Mouse (Mus musculus): ENCODE measurements around the gene Sipa1l1.
"Not testable (repeated sequence)": the region's sequence is repeated elsewhere in the genome, so short reads cannot be mapped to it uniquely, and the experiment has no call there.

Gene Sipa1l1

GRCm38 (mm10) chr12:82178636-82179035, 9.5 kb downstream of the Sipa1l1 start:
- no peak for DNase-seq (ENCODE audit: low spot score)

DNA sequence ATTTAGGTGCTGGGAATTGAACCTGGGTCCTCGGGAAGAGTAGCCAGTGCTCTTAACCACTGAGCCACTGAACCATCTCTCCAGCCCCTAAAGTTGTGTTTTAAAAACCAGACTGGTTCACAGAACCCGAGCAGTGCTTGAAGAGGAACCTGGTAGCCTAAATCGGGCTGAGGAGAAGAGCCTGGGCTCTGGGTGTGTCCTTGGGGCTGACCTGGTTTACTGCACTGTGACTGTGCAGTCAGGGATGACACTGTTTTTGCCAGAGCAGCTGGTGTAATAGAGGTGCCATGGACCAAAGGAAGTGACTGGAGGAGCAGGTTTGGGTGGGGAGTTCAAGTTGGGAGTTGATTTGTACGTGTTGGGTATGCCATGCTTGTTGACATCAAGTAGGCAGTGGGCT, 10.5 kb downstream of the Sipa1l1 start:
- DNase-seq (ENCODE audit: low spot score) = no peak

- not testable (repeated sequence) for DNase-seq (ENCODE audit: low spot score)
Measured at GRCm38 (mm10) chr12:82186156-82186555, 17.0 kb downstream of the Sipa1l1 start.

GRCm38 (mm10) chr12:82186740-82187139, 17.6 kb downstream of the Sipa1l1 start:
- no peak for DNase-seq (ENCODE audit: low spot score)

- DNase-seq (ENCODE audit: low spot score) = no peak
Measured at GRCm38 (mm10) chr12:82187178-82187839, 18.2 kb downstream of the Sipa1l1 start.

- DNase-seq (ENCODE audit: low spot score) = no peak
Measured at GRCm38 (mm10) chr12:82188321-82189075, 19.4 kb downstream of the Sipa1l1 start.

DNA sequence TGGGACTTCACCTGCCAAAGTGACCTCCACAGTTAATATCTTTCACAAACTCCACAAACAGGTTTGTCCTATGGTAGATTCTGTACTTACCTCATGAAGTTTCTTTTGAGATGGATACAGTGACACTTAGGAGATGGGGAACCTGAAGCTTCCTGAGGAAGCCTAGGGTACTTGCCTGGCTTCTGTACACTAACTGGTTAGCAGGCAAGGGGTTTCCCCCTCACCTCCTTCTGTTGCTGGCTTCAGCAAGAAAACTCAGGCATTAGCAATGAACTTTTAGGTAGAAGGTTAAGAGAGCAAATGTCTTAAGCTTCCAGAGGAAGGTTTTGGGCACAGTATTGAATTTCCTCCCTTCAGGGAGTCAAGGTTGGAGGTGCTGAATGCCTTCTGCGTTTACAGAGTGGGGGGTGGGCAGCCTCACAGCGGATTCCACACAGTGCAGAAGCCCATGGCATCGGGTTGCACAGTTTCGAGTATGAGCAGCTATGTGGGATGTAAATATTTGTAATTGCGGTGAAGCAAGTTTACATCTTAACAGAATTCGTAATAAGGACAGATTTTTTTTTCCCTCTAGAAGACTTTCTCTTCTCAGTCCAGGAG, 20.1 kb downstream of the Sipa1l1 start:
- DNase-seq (ENCODE audit: low spot score) = no peak

DNA sequence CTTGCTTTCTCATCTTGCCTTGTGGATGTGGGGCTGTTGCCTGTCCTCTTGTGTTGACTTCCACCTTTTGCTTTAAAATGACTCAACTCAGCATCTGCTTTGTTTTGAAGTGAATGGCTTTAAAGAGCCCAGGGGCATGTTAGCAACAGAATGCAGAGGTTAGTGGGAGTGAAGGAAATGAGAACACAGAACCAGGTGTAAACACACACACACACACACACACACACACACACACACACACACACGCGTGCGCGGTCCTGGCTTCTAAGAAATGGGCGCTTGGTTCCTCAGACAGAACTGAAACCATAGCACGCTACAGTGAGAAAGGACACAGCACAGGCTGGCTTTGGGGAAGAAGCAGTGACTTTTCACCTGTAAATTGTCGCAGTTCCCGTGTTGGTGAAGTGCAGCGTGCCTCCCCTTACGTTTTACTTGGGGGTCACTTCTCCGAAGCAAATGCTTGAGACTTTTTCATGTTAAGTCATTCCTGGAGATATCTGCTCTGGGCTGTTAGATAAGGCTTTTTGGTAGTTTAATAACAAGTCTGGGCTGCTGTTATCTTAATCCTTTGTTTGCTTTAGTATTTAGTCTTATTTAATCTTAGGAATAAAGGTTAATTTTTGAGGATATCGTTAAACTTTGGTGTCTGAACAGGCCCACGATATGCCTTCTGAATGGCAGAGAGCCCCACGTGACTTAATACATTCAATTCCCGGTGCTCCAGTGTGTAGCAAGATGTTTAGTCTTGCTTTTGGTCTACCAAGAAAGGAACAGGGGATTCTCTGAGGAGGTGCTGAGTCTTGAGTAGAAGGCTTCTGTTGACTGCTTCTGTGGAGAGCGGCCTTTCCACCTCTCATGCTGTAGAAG, 20.8 kb downstream of the Sipa1l1 start:
- peak; percentile 25 for DNase-seq (ENCODE audit: low spot score)

- no peak for DNase-seq (ENCODE audit: low spot score)
Measured at GRCm38 (mm10) chr12:82190582-82190965, 21.5 kb downstream of the Sipa1l1 start.

DNA sequence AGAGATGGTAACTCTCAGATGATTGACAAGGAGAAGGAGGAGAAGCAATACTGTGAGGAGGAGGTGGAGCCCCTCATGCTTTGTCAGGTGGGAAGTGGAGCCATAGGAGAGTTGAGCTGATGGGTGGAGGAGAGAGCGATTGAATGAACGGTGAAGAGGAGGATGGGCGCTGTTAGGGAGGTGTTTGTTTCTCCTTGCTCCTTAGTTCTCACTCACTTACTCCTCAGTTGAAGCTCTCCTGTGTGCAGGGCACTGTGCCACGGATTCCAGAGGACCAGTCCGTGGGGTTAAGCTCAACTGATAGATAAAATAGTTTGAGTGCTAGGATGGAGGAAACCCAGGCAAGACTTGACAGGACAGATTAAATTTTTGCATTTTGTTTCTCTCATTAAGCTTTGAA, 22.6 kb downstream of the Sipa1l1 start:
- DNase-seq (ENCODE audit: low spot score) = no peak

- DNase-seq (ENCODE audit: low spot score) = no peak
Measured at GRCm38 (mm10) chr12:82192641-82193054, 23.5 kb downstream of the Sipa1l1 start.

DNA sequence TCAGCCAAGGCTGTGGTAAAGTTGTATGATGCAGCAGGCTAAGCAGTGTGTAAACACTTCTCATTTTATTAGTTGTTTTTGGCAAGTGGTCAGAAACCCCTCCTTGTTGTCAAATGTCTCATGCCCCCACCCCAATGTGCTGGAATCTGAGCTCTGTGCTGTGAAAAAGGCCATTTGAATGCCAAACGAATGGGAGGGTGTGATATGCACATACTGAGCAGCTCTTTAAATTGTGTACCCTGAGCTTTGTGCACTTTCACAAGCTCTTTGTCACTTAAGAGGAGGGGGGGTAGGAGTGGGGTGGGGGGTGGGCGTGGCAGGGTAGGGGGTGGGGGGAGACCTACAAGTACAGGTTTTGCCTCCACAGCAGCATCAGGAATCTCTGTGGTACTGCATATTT, 24.4 kb downstream of the Sipa1l1 start:
- DNase-seq (ENCODE audit: low spot score) = no peak

DNA sequence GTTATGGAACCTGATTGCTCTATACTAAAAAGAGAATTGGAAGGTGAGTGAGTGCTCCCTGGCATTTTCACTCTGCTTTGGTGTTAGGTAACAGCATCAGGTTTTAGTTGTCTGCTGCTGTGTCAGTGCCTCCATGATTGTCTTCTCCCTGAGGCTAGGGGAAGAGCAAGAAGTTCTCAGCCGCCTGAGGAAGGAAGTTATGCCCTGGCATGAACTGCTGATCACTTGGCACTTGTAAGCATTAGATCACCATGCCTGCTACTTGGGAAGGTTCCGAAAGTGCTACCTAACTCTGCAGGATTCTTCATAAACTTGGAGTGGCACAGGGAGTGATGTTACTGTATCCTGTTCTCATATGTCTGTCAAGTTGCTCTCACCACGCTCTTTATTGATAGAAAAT, 25.8 kb downstream of the Sipa1l1 start:
- no peak for DNase-seq (ENCODE audit: low spot score)

DNA sequence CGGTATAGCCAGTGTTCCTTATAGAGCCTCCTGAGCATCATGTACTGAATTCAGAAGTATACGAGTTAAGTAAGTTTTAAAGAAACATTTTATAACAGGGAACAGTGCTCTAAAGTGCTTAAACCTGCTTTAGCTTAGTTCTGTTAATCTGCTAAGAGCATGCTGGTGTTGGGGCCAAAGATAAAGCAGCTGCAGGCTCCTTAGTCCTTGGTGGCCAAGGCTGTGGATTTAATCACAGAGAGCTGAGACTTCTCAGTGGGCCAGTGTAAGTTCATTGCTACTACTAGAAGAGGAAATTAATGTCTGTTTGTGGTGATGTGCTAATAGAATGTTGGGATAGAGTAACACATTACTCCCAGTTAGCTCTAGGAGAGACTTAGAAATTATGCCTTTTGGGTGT, 27.1 kb downstream of the Sipa1l1 start:
- DNase-seq (ENCODE audit: low spot score) = no peak

DNA sequence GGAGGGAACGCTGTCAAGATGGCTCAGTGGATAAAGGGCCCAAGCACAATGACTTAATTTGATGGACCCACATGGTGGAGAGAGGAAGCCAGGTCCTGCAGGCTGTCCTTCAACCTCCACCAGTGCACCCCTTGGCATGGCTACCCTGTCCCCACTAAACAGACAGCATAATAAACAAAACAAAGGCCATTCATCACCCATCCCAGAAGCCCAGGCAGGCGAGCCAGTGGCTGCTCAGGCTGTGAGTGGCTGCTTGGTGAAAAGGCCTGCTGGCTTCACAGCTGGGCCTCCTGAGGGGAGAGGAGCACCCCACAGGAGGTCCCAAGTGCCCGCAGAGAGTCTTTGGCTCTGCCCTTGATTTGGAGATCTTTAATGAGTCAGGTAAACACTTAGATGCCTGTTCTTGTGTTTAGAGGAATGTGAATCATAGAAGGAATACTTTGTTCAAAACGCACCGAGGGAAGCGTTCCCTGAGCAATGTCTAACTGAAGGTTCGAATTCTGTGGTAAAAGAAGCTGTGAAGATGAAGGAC, 27.6 kb downstream of the Sipa1l1 start:
- no peak for DNase-seq (ENCODE audit: low spot score)

DNA sequence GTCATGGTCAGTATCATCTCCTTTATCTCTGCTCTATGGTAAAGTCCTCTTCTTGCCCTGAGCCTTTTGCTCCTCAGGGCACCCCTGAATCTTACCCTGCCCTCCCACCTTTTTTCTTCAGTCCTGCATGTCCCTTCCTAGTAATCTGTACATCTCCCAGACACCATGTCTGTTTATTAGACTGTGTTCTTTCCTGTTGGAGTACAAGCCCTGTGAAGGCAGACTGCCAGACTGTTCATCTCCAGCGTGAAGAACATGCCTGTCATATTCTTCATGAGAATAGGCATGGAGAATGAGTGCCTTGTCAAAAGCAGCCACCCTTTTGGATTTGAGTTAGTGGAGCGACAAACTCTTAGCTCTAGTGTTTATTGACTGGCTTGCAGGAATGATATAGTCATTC, 28.1 kb downstream of the Sipa1l1 start:
- no peak for DNase-seq (ENCODE audit: low spot score)

DNA sequence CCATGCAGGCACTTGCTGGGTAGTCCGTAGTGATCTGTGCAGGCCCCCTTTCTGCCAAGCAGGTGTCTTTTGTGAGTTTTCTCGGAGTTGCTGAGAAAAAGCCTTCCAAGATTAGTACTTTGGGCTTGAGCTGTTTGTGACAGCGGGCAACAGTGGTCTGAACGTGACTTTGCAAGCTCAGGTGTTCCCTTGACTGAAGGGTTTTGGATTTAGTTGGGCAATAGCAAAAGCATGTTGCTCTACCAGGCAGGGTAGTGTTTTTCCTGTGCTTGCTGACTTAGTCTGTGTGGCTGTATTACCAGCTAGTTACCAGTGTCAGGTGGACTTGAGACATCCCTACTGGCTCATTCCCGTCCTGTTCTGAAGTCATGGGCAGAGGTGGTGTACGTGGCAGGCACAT, 30.2 kb downstream of the Sipa1l1 start:
- no peak for DNase-seq (ENCODE audit: low spot score)

- DNase-seq (ENCODE audit: low spot score) = no peak
Measured at GRCm38 (mm10) chr12:82204106-82204505, 35.0 kb downstream of the Sipa1l1 start.

DNA sequence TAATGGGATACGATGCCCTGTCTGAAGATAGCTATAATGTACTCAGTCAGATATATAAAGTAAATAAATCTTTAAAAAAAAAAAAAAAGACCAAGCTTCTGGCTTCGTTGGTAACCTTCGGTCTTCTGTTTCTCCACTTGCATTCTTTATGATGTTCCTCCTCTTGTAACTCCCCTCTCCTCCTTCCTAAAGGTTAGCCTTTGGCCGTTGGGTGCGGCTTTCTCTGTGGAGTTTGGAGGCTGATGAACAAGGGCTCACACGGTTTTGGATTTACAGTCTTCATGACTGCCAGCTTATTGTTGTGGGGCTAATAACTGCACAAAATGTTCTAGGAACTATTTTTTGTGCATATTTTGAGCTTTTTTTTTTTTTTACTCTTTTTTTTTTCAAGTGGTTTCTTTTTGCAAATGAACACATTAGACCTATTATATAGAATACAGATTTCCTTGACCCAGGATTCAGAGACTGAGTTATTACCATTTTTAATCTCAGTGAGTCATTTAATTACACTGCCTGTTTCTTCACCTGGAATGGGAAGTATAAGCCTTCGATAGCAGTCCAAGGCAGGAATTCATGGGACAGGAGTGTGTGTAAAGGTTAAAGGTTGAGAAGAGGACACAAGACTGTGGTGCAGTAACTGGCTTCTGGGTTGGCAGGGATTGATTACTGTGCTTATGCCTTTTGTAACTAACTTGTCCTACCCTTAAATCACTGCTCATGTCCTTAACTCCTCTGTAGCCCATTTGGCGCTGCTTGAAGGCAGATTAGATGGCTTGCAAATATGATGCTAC, 37.9 kb downstream of the Sipa1l1 start:
- DNase-seq (ENCODE audit: low spot score) = no peak

GRCm38 (mm10) chr12:82208046-82208445, 38.9 kb downstream of the Sipa1l1 start:
- no peak for DNase-seq (ENCODE audit: low spot score)

GRCm38 (mm10) chr12:82208611-82209010, 39.5 kb downstream of the Sipa1l1 start:
- DNase-seq (ENCODE audit: low spot score) = no peak

Measured in spleen, adult 12 weeks (tissue).